Mouse (Mus musculus) embryonic facial prominence, embryonic 10.5 days (tissue): ENCODE results near the gene Pla2g16. TPM values are rescaled to one million over a fixed set of nuclear protein-coding genes. Genes with fewer than 3 reads are reported as not detected.

Experiments
- DNase-seq: peaks from one replicate; pipeline ENCODE4 v3.0.0-alpha.2; 2017; ENCODE audit warnings: low spot score
- H3K27ac ChIP-seq: fragments of 300-500 bp; sonication (generic); replicated peaks from 2 replicates; pipeline ENCODE4 v1.5.1; 2016; ENCODE audit warnings: mild to moderate bottlenecking
- H3K27me3 ChIP-seq: fragments of 300-500 bp; sonication (generic); replicated peaks from 2 replicates; pipeline ENCODE4 v1.6.1; 2016; ENCODE audit warnings: low read depth, mild to moderate bottlenecking; ENCODE audit not compliant: poor library complexity, severe bottlenecking
- H3K36me3 ChIP-seq: fragments of 300-500 bp; sonication (generic); replicated peaks from 2 replicates; pipeline ENCODE4 v1.6.1; 2016; ENCODE audit warnings: mild to moderate bottlenecking, moderate library complexity
- H3K4me1 ChIP-seq: fragments of 300-500 bp; sonication (generic); 2 replicates; pipeline ENCODE4 v1.6.1; 2016
- H3K4me3 ChIP-seq: fragments of 300-500 bp; sonication (generic); 2 replicates; pipeline ENCODE4 v1.5.1; 2016; ENCODE audit warnings: mild to moderate bottlenecking, moderate library complexity
- H3K9me3 ChIP-seq: fragments of 300-500 bp; sonication (generic); 2 replicates; pipeline ENCODE4 v1.6.1; 2016; ENCODE audit warnings: mild to moderate bottlenecking
- WGBS: fragments of 180-500 bp; shearing (Covaris S2); methylation state at CpG from one replicate; pipeline ENCODE4 v1.1.7; 2016; 5-methylcytosine and 5-hydroxymethylcytosine counted together
- polyA plus RNA-seq: library from polyadenylated mRNA; unstranded; fragments of >200 nt; fragmentation: Nextera tagmentation; extraction: Ambion mirVana; gene quantifications from 2 replicates; pipeline ENCODE4 v1.2.1, GENCODE M21; 2016

Pla2g16 gene
- polyA plus RNA-seq, 1 experiment from 2014 or later: 7.3 TPM

DNA sequence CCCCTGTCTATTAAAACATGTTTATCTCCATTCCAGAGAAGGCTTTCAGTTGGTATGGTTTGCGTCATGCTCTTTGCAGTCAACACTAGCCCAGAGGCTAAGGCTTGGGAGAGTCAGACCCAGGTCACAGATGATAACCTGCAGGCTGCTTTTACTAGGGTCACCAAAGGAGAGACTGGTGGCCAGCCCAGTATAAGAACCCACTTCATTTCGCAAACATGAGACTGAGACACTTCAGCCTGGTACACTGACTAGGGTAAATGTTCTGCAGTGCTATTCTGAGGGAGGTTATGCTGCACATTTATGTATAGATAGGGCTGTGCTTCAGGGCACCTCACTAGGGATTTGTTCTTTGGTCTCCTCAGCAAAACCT is 5.0 kb upstream of the Pla2g16 start:
- Histone ChIP-seq H3K9me3 (no peaks in the 10 kb centered on the region), H3K36me3 (no peaks in the 10 kb centered on the region), H3K27me3 (peaks cover 8% of the 10 kb centered on the region), H3K4me3 (no peak overlapping the region), H3K4me1 (peaks cover 3% of the 10 kb centered on the region), H3K27ac (no peak overlapping the region)
- 79% methylated on average over 2 of the region's 2 CpGs for WGBS
- DNase-seq: no peak

DNA sequence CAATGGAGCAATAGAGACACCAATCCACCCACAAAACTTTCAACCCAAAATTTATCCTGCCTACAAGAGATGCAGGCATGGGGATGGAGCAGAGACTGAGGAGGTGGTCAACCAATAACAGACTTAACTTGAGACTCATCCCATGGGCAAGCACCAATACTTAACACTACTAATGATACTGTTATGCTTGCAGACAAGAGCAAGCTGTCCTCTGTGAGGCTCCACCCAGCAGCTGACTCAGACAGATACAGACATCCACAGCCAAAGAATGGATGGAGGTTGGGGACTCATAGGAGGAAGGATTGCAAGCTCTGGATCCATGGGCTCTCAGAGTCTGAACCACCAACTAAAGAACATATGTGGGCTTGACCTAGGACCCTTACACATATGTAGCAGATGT is 3.8 kb upstream of the Pla2g16 start:
- Histone ChIP-seq H3K27ac (no peak overlapping the region), H3K4me3 (no peak overlapping the region), H3K27me3 (peaks cover 16% of the 10 kb centered on the region), H3K4me1 (peaks cover 14% of the 10 kb centered on the region), H3K36me3 (no peaks in the 10 kb centered on the region), H3K9me3 (no peaks in the 10 kb centered on the region)
- DNase-seq: no peak

DNA sequence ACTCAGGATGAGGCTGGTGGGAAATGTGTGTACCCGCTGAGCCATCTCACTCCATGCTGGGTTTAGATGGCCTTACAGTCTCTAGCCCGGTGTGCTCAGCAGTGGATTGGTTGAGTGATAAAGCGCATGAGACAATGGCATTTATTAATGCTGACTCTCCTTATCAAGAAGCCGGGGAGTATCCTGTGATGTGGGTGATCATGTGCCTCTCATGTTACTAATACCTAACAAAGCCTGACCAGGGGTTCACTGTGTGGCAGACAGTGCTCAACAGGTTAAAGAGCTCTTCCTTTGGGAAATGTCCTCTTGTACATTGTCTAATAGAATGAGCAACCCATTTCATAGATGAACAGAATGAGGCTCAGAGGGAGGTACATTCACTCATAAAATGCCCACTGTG is 2.4 kb upstream of the Pla2g16 start:
- Histone ChIP-seq H3K4me1 (peaks cover 15% of the 10 kb centered on the region), H3K27ac (no peak overlapping the region), H3K36me3 (no peaks in the 10 kb centered on the region), H3K9me3 (no peaks in the 10 kb centered on the region), H3K27me3 (peaks cover 23% of the 10 kb centered on the region), H3K4me3 (no peak overlapping the region)
- no peak for DNase-seq
- 73% methylated on average over 4 of the region's 4 CpGs for WGBS

DNA sequence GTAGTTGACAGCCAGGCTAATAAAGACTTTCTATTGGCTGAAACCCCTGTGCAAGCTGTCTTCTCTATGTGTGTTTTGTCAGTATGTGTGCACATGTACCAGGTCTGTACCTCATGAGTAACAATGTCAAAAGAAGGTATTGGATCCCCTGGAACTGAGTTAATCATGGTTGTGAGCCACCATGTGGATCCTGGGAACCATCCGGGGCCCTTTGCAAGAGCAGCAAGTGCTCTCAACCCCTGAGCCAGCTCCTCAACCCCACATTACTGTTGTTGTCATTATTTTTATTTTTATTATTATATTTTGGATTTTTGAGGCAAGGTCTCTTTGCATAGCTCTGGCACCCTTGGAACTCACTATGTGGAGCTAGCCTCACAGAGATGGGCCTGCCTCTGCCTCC is 618 bp upstream of the Pla2g16 start:
- DNase-seq: no peak
- H3K27me3 ChIP-seq: peaks cover 23% of the 10 kb centered on the region
- H3K4me3 ChIP-seq: no peak overlapping the region; the same call in 1 of the 2 replicates
- peaks cover 22% of the 10 kb centered on the region for H3K4me1 ChIP-seq
- no peaks in the 10 kb centered on the region for H3K36me3 ChIP-seq
- H3K27ac ChIP-seq: no peak overlapping the region
- 93% methylated on average over 1 of the region's 1 CpGs for WGBS
- no peaks in the 10 kb centered on the region for H3K9me3 ChIP-seq

DNA sequence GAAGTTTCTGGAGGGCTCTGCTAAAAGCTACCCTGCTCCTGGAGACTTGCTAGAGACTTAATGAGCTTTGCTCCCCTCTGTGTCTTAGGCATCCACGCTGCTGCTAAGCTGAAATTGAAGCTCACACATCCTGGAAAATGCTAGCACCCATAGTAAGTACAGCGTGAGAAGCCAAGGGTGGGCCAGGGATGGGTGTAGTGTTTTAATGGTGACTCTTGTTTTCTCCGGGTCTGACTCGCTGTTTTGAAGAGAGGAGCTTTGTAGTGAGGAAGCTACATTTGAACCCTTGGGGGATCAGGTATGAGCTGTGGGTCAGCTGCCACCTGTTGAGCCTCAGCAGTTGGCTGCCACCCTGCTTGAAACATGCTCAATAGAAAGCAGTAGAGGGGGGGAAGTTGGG is 585 bp downstream of the Pla2g16 start:
- Histone ChIP-seq H3K27me3 (peaks cover 23% of the 10 kb centered on the region), H3K4me3 (peak overlapping the region; percentile 68), H3K4me1 (peaks cover 26% of the 10 kb centered on the region), H3K36me3 (no peaks in the 10 kb centered on the region), H3K9me3 (no peaks in the 10 kb centered on the region), H3K27ac (peak overlapping the region; percentile 72)
- WGBS: 5% methylated on average over 4 of the region's 4 CpGs
- peak; percentile 13 for DNase-seq

DNA sequence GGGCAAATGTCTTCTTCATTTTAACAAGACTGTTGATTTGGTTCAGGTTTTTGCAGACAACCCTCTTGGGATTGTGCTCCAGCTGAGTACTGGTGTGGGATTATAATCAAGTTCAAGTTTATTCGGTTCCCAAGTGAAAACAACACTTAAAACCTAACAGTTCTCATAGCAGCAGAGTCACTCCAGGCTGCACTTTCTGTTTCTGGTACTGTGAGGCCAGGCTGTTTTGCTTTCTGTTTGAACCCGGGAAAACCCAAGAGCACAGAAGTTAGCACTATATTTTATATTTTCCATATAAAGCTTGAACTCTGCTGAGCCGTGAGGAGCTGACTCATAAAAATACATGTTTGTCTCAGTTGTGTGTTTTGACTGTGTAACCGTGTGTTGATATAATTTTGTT is 1.4 kb downstream of the Pla2g16 start:
- peaks cover 20% of the 10 kb centered on the region for H3K27me3 ChIP-seq
- DNase-seq: peak; percentile 1
- no peak overlapping the region for H3K27ac ChIP-seq
- WGBS: 83% methylated on average over 4 of the region's 4 CpGs
- H3K4me1 ChIP-seq: peaks cover 26% of the 10 kb centered on the region
- H3K4me3 ChIP-seq: 0 out of 2 replicates have a peak overlapping the region, but pooled peaks have one; percentile 68
- H3K36me3 ChIP-seq: no peaks in the 10 kb centered on the region
- H3K9me3 ChIP-seq: no peaks in the 10 kb centered on the region

DNA sequence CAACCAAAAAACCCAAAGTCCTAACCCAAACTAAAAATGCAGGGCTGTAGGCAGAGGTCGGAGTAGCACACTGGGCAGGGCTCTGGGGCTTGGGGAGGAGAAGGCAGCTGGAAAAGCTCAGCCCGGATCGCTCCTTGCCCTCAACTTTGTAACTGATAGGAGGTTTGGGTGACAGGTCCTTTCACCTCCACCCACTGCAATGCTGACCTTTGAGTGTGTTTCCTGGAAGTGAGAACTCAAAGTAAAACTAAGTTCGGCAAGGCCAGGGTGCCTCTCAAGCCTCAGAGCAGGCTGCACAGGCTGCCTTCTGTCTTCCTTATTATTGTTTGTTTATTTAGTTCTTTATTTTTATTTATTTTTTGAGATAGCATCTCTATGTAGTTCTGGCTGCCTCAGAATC is 2.7 kb downstream of the Pla2g16 start:
- H3K27ac ChIP-seq: no peak overlapping the region
- no peak overlapping the region for H3K4me3 ChIP-seq
- peaks cover 20% of the 10 kb centered on the region for H3K27me3 ChIP-seq
- peaks cover 29% of the 10 kb centered on the region for H3K4me1 ChIP-seq
- WGBS: 70% methylated on average over 4 of the region's 4 CpGs
- H3K36me3 ChIP-seq: no peaks in the 10 kb centered on the region
- peak; percentile 8 for DNase-seq
- no peaks in the 10 kb centered on the region for H3K9me3 ChIP-seq

DNA sequence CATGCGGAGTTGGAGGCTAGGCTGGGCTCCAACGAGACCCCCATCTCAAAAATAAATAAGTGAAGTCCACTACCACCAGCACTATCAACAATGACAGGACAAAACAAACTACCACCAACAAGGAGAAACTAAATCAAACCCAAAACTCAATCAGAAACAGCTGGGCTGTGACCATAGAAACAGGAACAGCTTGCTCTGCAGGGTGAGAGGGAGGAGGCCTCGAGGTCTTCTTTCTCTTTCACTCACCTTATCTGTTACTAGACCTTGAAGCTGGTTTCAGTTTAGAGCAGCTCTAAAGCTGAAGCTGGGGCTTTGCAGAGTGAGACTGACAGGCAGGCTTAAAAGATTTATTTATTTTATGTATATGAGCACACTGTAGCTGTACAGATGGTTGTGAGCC is 4.2 kb downstream of the Pla2g16 start:
- DNase-seq: peak; percentile 8
- H3K4me3 ChIP-seq: no peak overlapping the region
- 66% methylated on average over 3 of the region's 3 CpGs for WGBS

DNA sequence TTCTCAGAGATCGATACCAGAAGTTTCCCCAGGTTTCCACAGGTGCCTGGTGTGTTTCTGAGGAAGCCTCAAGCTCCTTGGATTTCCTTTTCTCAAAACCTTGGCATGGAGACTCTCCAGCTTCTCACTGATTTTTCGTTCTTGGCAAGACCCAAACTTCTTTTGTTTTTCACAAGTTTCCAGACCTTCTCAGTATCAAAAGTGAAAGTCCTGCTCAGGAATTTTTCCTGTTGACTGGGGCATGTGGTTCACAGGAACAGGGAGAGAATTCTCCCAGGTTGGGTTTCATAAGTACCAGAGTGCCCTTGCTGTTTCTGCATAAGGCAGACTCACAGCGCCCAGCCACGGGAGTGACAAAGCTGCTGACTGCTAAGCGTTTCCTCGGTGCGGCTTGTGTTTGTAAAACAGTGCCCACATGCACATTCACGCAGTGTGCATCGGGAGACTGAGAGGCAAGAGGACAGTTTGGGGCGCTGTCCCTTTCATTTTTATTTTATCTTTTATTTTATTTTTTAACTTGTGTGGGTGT is 5.4 kb downstream of the Pla2g16 start:
- peaks cover 15% of the 10 kb centered on the region for H3K27me3 ChIP-seq
- no peaks in the 10 kb centered on the region for H3K9me3 ChIP-seq
- no peak overlapping the region for H3K27ac ChIP-seq
- peaks cover 31% of the 10 kb centered on the region for H3K4me1 ChIP-seq
- WGBS: 81% methylated on average over 10 of the region's 10 CpGs
- peak; percentile 7 for DNase-seq
- H3K36me3 ChIP-seq: no peaks in the 10 kb centered on the region
- no peak overlapping the region for H3K4me3 ChIP-seq

More for the DNA sequence above, 4.2 kb downstream of the Pla2g16 start:
- H3K9me3 ChIP-seq: no peaks in the 10 kb centered on the region
- H3K27ac ChIP-seq: no peak overlapping the region
- H3K27me3 ChIP-seq: peaks cover 18% of the 10 kb centered on the region
- H3K36me3 ChIP-seq: no peaks in the 10 kb centered on the region
- H3K4me1 ChIP-seq: peaks cover 29% of the 10 kb centered on the region

DNA sequence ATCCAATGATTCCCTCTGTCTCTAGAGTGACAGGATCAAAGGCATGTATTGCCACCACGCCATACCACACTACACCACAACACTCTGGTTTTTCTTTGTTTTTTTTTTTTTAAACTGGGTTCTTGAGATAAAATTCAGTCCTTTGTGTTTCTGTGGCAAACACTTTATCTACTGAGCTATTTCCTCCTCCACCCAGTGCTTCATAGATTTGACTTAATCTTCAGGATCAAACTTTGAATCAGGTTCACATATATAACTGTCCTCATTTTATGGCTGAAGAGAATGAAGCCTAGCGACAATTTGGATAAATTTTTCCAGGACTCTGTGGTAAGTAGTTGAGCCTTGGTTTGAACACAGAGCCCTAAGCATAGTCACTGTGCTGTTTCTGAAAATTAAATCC is 6.4 kb downstream of the Pla2g16 start:
- Histone ChIP-seq H3K36me3 (no peaks in the 10 kb centered on the region), H3K4me3 (no peak overlapping the region), H3K9me3 (no peaks in the 10 kb centered on the region), H3K27me3 (0 out of 2 replicates have a peak, but pooled peaks cover 5% of the 10 kb centered on the region), H3K27ac (no peak overlapping the region), H3K4me1 (peaks cover 32% of the 10 kb centered on the region)
- 85% methylated on average over 2 of the region's 2 CpGs for WGBS
- DNase-seq: no peak

DNA sequence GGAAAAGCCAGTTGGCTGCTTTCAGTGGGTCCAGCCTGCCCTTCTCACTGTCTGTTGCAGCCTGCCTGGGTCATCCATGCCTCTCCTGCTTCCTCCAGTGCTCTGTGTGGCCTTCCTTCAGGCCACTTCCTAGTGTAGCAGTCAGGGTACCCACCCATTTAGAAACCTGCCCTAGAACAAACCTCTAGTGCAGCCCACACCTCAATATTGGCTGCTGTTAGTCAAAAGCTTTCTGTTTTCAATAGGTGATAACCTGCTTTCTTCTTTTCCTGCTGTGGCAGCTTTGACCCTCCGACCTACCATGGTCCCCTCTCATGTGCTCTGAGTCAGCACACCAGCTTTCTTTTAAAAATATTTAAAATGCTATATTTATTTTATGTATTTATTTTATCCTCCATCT is 7.2 kb downstream of the Pla2g16 start:
- Histone ChIP-seq H3K9me3 (no peaks in the 10 kb centered on the region), H3K27ac (0 out of 2 replicates have a peak overlapping the region, but pooled peaks have one; percentile 35), H3K36me3 (no peaks in the 10 kb centered on the region), H3K27me3 (no peaks in the 10 kb centered on the region), H3K4me1 (peaks cover 37% of the 10 kb centered on the region), H3K4me3 (no peak overlapping the region)
- DNase-seq: peak; percentile 4
- WGBS: 82% methylated on average over 1 of the region's 1 CpGs

DNA sequence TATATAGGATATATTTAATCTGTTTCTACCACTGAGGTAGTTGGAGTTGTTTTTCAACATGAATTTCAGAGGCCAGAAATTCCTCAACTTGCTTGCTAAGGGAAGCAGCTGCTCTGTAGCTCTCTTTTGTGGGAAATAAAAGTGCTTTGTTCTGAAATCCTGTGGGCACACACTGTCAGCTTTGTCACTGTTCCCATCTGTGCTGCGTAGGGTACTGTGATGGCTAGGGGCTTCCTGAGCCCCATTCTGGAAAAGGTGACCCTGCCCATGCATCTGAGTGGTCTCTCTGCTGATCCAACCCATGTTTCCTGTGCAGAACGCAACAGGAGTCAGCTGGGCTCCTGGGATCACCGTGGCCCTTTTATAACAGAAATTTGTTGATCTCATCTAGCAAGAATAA is 9.6 kb downstream of the Pla2g16 start:
- Histone ChIP-seq H3K9me3 (no peaks in the 10 kb centered on the region), H3K4me1 (peaks cover 30% of the 10 kb centered on the region), H3K27ac (peak overlapping the region; percentile 53), H3K36me3 (no peaks in the 10 kb centered on the region), H3K27me3 (no peaks in the 10 kb centered on the region), H3K4me3 (no peak overlapping the region)
- peak; percentile 7 for DNase-seq
- WGBS: 56% methylated on average over 3 of the region's 3 CpGs

DNA sequence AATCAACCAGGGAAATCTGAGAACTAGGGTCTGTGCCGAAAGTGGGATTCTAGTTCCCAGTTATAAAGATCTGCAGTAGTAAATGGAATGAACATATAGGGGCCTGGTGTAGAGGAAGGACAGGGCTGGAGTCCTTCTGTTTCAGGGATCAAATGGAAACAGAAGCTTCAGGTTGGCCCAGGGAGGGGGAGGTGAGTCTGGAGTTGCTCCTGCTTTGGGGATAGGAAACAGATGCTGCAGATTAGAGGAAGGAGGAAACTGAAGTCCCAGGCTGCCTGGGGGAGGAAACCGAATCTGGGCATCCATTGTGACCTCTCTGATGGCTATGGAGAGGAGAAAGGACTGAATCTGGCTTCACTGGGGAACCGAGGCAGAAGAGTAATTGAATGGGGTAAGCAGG is 11.1 kb downstream of the Pla2g16 start:
- peak overlapping the region; percentile 75 for H3K27ac ChIP-seq
- no peaks in the 10 kb centered on the region for H3K36me3 ChIP-seq
- peak overlapping the region; percentile 17; the same call in 1 of the 2 replicates for H3K4me3 ChIP-seq
- no peaks in the 10 kb centered on the region for H3K9me3 ChIP-seq
- peak; percentile 74 for DNase-seq
- WGBS: 31% methylated on average over 3 of the region's 3 CpGs
- H3K27me3 ChIP-seq: no peaks in the 10 kb centered on the region
- H3K4me1 ChIP-seq: peaks cover 26% of the 10 kb centered on the region
